Comparison of ENCODE assay signal across 11 mouse cellular contexts in the genomic region with DNA sequence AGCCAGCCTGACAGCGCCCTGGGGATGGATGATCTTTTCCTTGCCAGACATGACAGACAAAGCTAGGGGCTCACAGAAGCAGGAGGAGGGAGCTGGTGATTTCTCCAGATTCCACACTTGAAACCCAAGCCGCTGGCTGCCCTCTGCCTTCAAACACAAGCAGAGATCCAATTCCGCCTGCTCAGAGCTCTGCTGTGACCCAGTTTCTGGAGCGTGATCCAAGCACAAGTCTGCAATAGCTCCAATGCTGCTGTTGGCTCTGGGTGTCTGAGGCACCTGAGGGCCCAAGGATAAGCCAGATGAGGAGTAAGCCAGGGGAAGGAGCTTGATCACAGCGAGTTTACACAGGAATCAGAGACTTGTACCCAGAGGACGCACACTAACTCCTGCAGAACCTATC. TPM values are rescaled to one million over a fixed set of nuclear protein-coding genes. Genes with fewer than 3 reads are reported as not detected.
DNase-seq lines count a peak whose midpoint lies in the region; ATAC-seq and TF ChIP-seq lines count a peak whose summit lies in the region.
"Had no signal": no experiment of that assay in that cellular context is flagged by ENCODE, and none has a peak within 500 bp of the region (broad histone marks: within the 10 kb centered on the region; RNA-seq: fewer than 3 reads in every experiment).

No protein-coding gene starts in this region.

- H3K4me2 ChIP-seq in midbrain, embryonic 16.5 days (ENCODE audit: low read length): no peak overlapping the region
- H3K4me2 ChIP-seq in midbrain, embryonic 13.5 days (replicated peaks): no peak overlapping the region
- no peak overlapping the region for H3K4me2 ChIP-seq in embryonic facial prominence, embryonic 15.5 days (replicated peaks)
- H3K4me2 ChIP-seq in midbrain, postnatal 0 days (ENCODE audit: low read depth, low read length, poor library complexity, severe bottlenecking): no peak overlapping the region
- H3K4me2 ChIP-seq: forebrain, embryonic 12.5 days; heart, embryonic 13.5 days; neural tube, embryonic 12.5 days had no signal

- no peak for TF ChIP-seq CTCF in kidney, adult 2 months (conservative IDR thresholded peaks at IDR 0.05; ENCODE audit: insufficient read depth, insufficient read length, low read depth, low read length)
- no peak for TF ChIP-seq CTCF in midbrain, postnatal 0 days (IDR thresholded peaks at IDR 0.05)

- no peaks in the 10 kb centered on the region for H3K9me3 ChIP-seq in midbrain, embryonic 16.5 days (replicated peaks; ENCODE audit: control insufficient read depth, low read length, poor library complexity, severe bottlenecking)
- H3K9me3 ChIP-seq in midbrain, embryonic 13.5 days: no peaks in the 10 kb centered on the region
- no peaks in the 10 kb centered on the region for H3K9me3 ChIP-seq in embryonic facial prominence, embryonic 15.5 days (replicated peaks)
- no peaks in the 10 kb centered on the region for H3K9me3 ChIP-seq in midbrain, postnatal 0 days (ENCODE audit: low read length)
- H3K9me3 ChIP-seq: forebrain, embryonic 12.5 days; heart, embryonic 13.5 days; neural tube, embryonic 12.5 days had no signal

- no peak for ATAC-seq in midbrain, embryonic 16.5 days
- no peak for ATAC-seq in midbrain, embryonic 13.5 days
- no peak for ATAC-seq in embryonic facial prominence, embryonic 15.5 days (ENCODE audit: insufficient number of reproducible peaks, low FRiP score, low TSS enrichment, low read depth)
- ATAC-seq in midbrain, postnatal 0 days (ENCODE audit: low FRiP score): peak; percentile 41; the same call in 1 of the 2 replicates

- H3K4me1 ChIP-seq in kidney, adult 2 months (ENCODE audit: control insufficient read depth, insufficient read depth, low read length): peaks cover 21% of the 10 kb centered on the region
- peaks cover 12% of the 10 kb centered on the region for H3K4me1 ChIP-seq in midbrain, embryonic 16.5 days (ENCODE audit: control insufficient read depth, insufficient read depth, low read length)
- 0 out of 2 replicates have a peak, but pooled peaks cover 7% of the 10 kb centered on the region for H3K4me1 ChIP-seq in midbrain, embryonic 13.5 days (replicated peaks)
- H3K4me1 ChIP-seq in embryonic facial prominence, embryonic 15.5 days: peaks cover 9% of the 10 kb centered on the region
- no peaks in the 10 kb centered on the region for H3K4me1 ChIP-seq in midbrain, postnatal 0 days (ENCODE audit: insufficient read depth, low read length)
- H3K4me1 ChIP-seq: forebrain, embryonic 12.5 days; neural tube, embryonic 12.5 days had no signal

- no peaks in the 10 kb centered on the region for H3K36me3 ChIP-seq in kidney, adult 2 months (ENCODE audit: control insufficient read depth, insufficient read depth, low read length)
- no peaks in the 10 kb centered on the region for H3K36me3 ChIP-seq in midbrain, embryonic 16.5 days (ENCODE audit: control insufficient read depth, insufficient read depth, low read length)
- H3K36me3 ChIP-seq in midbrain, embryonic 13.5 days: no peaks in the 10 kb centered on the region
- H3K36me3 ChIP-seq in embryonic facial prominence, embryonic 15.5 days: no peaks in the 10 kb centered on the region
- H3K36me3 ChIP-seq in midbrain, postnatal 0 days (ENCODE audit: insufficient read depth, low read length): no peaks in the 10 kb centered on the region
- H3K36me3 ChIP-seq: forebrain, embryonic 12.5 days; heart, embryonic 13.5 days; neural tube, embryonic 12.5 days had no signal

- peak; percentile 60 for DNase-seq in kidney, adult 2 months
- DNase-seq in kidney, adult 18-20 months: no peak
- peak; percentile 44 for DNase-seq in midbrain, postnatal 0 days (ENCODE audit: low spot score)
- no peak for DNase-seq in embryo, embryonic 11 days

- H3K27me3 ChIP-seq in kidney, adult 2 months (replicated peaks; ENCODE audit: control insufficient read depth, insufficient read depth, low read length): no peaks in the 10 kb centered on the region
- no peaks in the 10 kb centered on the region for H3K27me3 ChIP-seq in midbrain, embryonic 16.5 days (ENCODE audit: control insufficient read depth, insufficient read depth, low read depth, low read length)
- H3K27me3 ChIP-seq in midbrain, embryonic 13.5 days: no peaks in the 10 kb centered on the region
- no peaks in the 10 kb centered on the region for H3K27me3 ChIP-seq in embryonic facial prominence, embryonic 15.5 days
- H3K27me3 ChIP-seq in midbrain, postnatal 0 days (ENCODE audit: insufficient read depth, low read length): no peaks in the 10 kb centered on the region
- H3K27me3 ChIP-seq: forebrain, embryonic 12.5 days; heart, embryonic 13.5 days; neural tube, embryonic 12.5 days had no signal

- WGBS in kidney, adult 2 months: 59% methylated on average over 6 of the region's 6 CpGs
- WGBS in midbrain, embryonic 16.5 days: 62% methylated on average over 6 of the region's 6 CpGs
- 78% methylated on average over 6 of the region's 6 CpGs for WGBS in midbrain, embryonic 13.5 days
- 39% methylated on average over 6 of the region's 6 CpGs for WGBS in embryonic facial prominence, embryonic 15.5 days
- WGBS in midbrain, postnatal 0 days: 53% methylated on average over 6 of the region's 6 CpGs

- H3K4me3 ChIP-seq in kidney, adult 2 months (ENCODE audit: insufficient read depth, low read depth, low read length): no peak overlapping the region
- no peak overlapping the region for H3K4me3 ChIP-seq in midbrain, embryonic 16.5 days (ENCODE audit: low read depth, low read length)
- H3K4me3 ChIP-seq in midbrain, embryonic 13.5 days (replicated peaks): no peak overlapping the region
- no peak overlapping the region for H3K4me3 ChIP-seq in embryonic facial prominence, embryonic 15.5 days (replicated peaks)
- H3K4me3 ChIP-seq in midbrain, postnatal 0 days (ENCODE audit: low read depth, low read length): no peak overlapping the region
- H3K4me3 ChIP-seq: forebrain, embryonic 12.5 days; heart, embryonic 13.5 days; neural tube, embryonic 12.5 days had no signal

- no peak for TF ChIP-seq POLR2A in kidney, adult 2 months (IDR thresholded peaks at IDR 0.05; ENCODE audit: low read depth, low read length)

- H3K9ac ChIP-seq in midbrain, embryonic 16.5 days (ENCODE audit: low read depth, low read length): peak overlapping the region; percentile 14; the same call in 1 of the 2 replicates
- H3K9ac ChIP-seq in midbrain, embryonic 13.5 days (replicated peaks): no peak overlapping the region
- H3K9ac ChIP-seq in embryonic facial prominence, embryonic 15.5 days: no peak overlapping the region
- H3K9ac ChIP-seq in midbrain, postnatal 0 days (replicated peaks; ENCODE audit: low read length, poor library complexity, severe bottlenecking): no peak overlapping the region
- H3K9ac ChIP-seq: forebrain, embryonic 12.5 days; heart, embryonic 13.5 days; liver, embryonic 14.5 days; neural tube, embryonic 12.5 days had no signal

- no peak overlapping the region for H3K27ac ChIP-seq in kidney, adult 2 months (ENCODE audit: insufficient read depth, low read depth, low read length)
- H3K27ac ChIP-seq in midbrain, embryonic 16.5 days (ENCODE audit: low read length): peak overlapping the region; percentile 71
- H3K27ac ChIP-seq in midbrain, embryonic 13.5 days: no peak overlapping the region
- peak overlapping the region; percentile 55; the same call in 1 of the 2 replicates for H3K27ac ChIP-seq in embryonic facial prominence, embryonic 15.5 days (replicated peaks)
- H3K27ac ChIP-seq in midbrain, postnatal 0 days (ENCODE audit: low read depth, low read length): peak overlapping the region; percentile 60
- H3K27ac ChIP-seq: forebrain, embryonic 12.5 days; heart, embryonic 13.5 days; liver, embryonic 14.5 days; neural tube, embryonic 12.5 days had no signal

RNA-seq across cellular contexts. Expression of gene Sema4d, which starts 9.7 kb away (rescaled TPM):
- 87.8 and 93.2 TPM in 2 replicates for polyA plus RNA-seq in kidney, adult 2 months (2012; rRNA removed)
- polyA plus RNA-seq in midbrain, embryonic 16.5 days (2015; fragmentation: Nextera tagmentation; extraction: Ambion mirVana): 15.4 and 16.7 TPM in 2 replicates
- polyA plus RNA-seq in midbrain, embryonic 13.5 days (2015; fragmentation: Nextera tagmentation; extraction: Ambion mirVana): 7.1 and 7.8 TPM in 2 replicates
- 9.4 and 11.1 TPM in 2 replicates for polyA plus RNA-seq in embryonic facial prominence, embryonic 15.5 days (2015; fragmentation: Nextera tagmentation; extraction: Ambion mirVana)
- 19.3 and 19.8 TPM in 2 replicates for total RNA-seq in midbrain, postnatal 0 days (2014; rRNA removed)
- polyA plus RNA-seq in midbrain, postnatal 0 days (2015; fragmentation: Nextera tagmentation; extraction: Ambion mirVana): 13.6 and 13.7 TPM in 2 replicates

Comparison
In these comparisons a context has a peak if more than half of its experiments do, and no peak if none do; other contexts are left out.
1. DNase-seq: peak in kidney, adult 2 months (single experiment) and midbrain, postnatal 0 days (single experiment); none in kidney, adult 18-20 months (single experiment) and embryo, embryonic 11 days (single experiment).
2. H3K27ac ChIP-seq: peak in midbrain, embryonic 16.5 days (single experiment), embryonic facial prominence, embryonic 15.5 days (single experiment) and midbrain, postnatal 0 days (single experiment); none in kidney, adult 2 months (single experiment) and midbrain, embryonic 13.5 days (single experiment).